Mouse (Mus musculus): ENCODE measurements around the gene Notch1. TPM values are rescaled to one million over a fixed set of nuclear protein-coding genes. Genes with fewer than 3 reads are reported as not detected.

The Notch1 gene
- polyA plus RNA-seq, 1 experiment from 2014 or later = 26.7 TPM

GRCm38 (mm10) chr2:26444368-26444767, 72.1 kb downstream of the Notch1 start:
- H3K27ac ChIP-seq = peak overlapping the region; percentile 87
- WGBS = 8% methylated on average over 15 of the region's 15 CpGs

DNA sequence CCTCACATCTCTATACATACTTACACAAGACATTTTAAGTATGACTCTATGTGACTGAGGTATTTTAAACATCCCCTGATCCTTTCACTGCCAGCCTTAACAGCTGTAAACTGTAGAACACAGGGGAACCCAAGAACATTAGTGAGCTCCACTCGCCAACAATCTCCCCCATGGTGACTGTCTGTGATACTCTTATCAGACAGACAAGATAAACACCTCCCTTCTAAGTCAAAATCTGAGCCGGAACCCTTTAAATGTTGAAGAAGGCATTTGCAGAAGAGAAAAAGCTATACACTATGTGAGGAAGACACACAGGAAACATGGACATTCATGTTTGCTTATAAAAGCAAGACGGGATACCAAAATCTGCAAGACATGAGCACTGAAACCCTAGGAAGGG, 72.6 kb downstream of the Notch1 start:
- Histone ChIP-seq H3K4me1 (peaks cover 38% of the 10 kb centered on the region), H3K27me3 (ENCODE audit: poor library complexity, severe bottlenecking) (no peaks in the 10 kb centered on the region), H3K27ac (no peak overlapping the region), H3K36me3 (replicated peaks) (peaks cover 31% of the 10 kb centered on the region), H3K4me3 (peak overlapping the region; percentile 75), H3K9me3 (no peaks in the 10 kb centered on the region)
- 67% methylated on average over 3 of the region's 3 CpGs for WGBS
- no peak for DNase-seq (ENCODE audit: extremely low spot score, low spot score)

More at GRCm38 (mm10) chr2:26444368-26444767, 72.1 kb downstream of the Notch1 start:
- Histone ChIP-seq H3K36me3 (replicated peaks) (peaks cover 26% of the 10 kb centered on the region), H3K27me3 (ENCODE audit: poor library complexity, severe bottlenecking) (no peaks in the 10 kb centered on the region), H3K4me3 (peak overlapping the region; percentile 75), H3K9me3 (no peaks in the 10 kb centered on the region), H3K4me1 (peaks cover 38% of the 10 kb centered on the region)
- DNase-seq (ENCODE audit: extremely low spot score, low spot score) = no peak

DNA sequence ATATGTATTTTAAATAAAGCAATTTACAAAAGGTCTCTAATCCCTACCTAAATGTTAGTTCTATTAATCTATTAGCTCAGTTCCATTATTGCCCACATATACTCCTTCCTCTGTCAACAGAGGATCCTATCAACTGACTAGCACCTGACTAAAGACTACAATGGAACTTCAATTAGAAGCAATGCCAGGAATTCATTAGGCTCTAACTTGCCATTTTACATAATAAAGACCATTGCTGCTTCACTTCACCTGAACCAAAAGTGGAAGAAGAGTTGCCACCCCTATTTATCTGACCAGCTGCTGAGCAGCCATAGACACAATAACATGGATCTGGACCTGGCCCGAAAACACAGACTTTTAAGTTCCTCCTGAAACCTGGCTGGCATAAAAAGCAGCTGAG, 73.6 kb downstream of the Notch1 start:
- Histone ChIP-seq H3K4me1 (peaks cover 42% of the 10 kb centered on the region), H3K27ac (no peak overlapping the region), H3K27me3 (ENCODE audit: poor library complexity, severe bottlenecking) (no peaks in the 10 kb centered on the region), H3K36me3 (replicated peaks) (peaks cover 41% of the 10 kb centered on the region), H3K4me3 (no peak overlapping the region), H3K9me3 (no peaks in the 10 kb centered on the region)
- DNase-seq (ENCODE audit: extremely low spot score, low spot score) = no peak
- 64% methylated on average over 1 of the region's 1 CpGs for WGBS

- Histone ChIP-seq H3K9me3 (no peaks in the 10 kb centered on the region), H3K4me1 (peaks cover 39% of the 10 kb centered on the region), H3K4me3 (no peak overlapping the region), H3K36me3 (replicated peaks) (peaks cover 49% of the 10 kb centered on the region), H3K27me3 (ENCODE audit: poor library complexity, severe bottlenecking) (no peaks in the 10 kb centered on the region), H3K27ac (no peak overlapping the region)
- WGBS = 84% methylated on average over 5 of the region's 5 CpGs
- no peak for DNase-seq (ENCODE audit: extremely low spot score, low spot score)
Measured at GRCm38 (mm10) chr2:26441688-26442087, 74.8 kb downstream of the Notch1 start.

DNA sequence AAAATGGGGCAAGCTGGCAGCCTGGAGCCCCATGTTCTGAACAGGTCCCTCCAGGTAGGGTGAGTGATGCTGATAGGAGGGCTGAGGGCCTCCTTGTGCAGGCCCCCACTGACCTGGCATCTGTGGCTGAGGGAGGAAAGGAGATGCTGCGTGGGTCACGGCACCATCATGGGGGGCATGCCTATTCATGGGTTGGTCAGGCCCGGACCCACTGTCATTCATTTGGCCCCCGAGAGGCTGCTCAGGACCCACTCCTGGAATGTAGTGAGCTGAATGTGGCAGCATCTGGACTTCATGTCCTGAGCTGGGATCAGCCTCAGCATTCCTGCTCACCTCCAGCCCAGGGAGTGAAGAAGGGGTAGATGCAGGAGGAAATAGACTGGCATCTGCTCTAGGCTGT, 75.2 kb downstream of the Notch1 start:
- peaks cover 50% of the 10 kb centered on the region for H3K36me3 ChIP-seq (replicated peaks)
- no peak overlapping the region for H3K4me3 ChIP-seq
- H3K9me3 ChIP-seq = no peaks in the 10 kb centered on the region
- DNase-seq (ENCODE audit: extremely low spot score, low spot score) = no peak
- 96% methylated on average over 4 of the region's 4 CpGs for WGBS
- H3K27ac ChIP-seq = no peak overlapping the region
- no peaks in the 10 kb centered on the region for H3K27me3 ChIP-seq (ENCODE audit: poor library complexity, severe bottlenecking)
- peaks cover 35% of the 10 kb centered on the region for H3K4me1 ChIP-seq

DNA sequence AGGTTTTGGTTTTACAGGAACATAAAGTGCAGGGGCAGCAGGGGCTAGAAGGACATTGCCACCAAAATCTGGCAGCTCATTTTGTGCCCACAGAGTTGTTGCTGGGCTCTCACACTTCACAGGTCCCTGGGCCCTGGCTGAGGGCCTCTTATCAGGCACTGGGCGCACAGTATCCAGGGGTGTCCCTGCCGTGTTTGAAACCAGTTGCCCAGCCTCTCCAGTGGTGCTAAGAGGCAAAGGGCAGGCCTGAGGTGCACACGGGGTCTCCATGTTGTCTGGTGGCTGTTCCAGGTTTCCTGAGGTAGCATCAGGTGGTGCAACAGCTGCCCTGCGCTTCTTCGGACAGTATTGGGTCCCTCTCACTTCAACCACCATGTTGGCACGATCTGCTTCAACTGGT, 76.8 kb downstream of the Notch1 start:
- 93% methylated on average over 6 of the region's 6 CpGs for WGBS
- Histone ChIP-seq H3K27me3 (ENCODE audit: poor library complexity, severe bottlenecking) (no peaks in the 10 kb centered on the region), H3K4me3 (no peak overlapping the region; the same call in 1 of the 2 replicates), H3K36me3 (replicated peaks) (peaks cover 66% of the 10 kb centered on the region), H3K9me3 (no peaks in the 10 kb centered on the region), H3K27ac (no peak overlapping the region), H3K4me1 (peaks cover 30% of the 10 kb centered on the region)
- no peak for DNase-seq (ENCODE audit: extremely low spot score, low spot score)

- peaks cover 17% of the 10 kb centered on the region for H3K4me1 ChIP-seq
- H3K36me3 ChIP-seq (replicated peaks) = peaks cover 79% of the 10 kb centered on the region
- no peak for DNase-seq (ENCODE audit: extremely low spot score, low spot score)
- no peaks in the 10 kb centered on the region for H3K9me3 ChIP-seq
- no peak overlapping the region for H3K27ac ChIP-seq
- H3K4me3 ChIP-seq = no peak overlapping the region
- WGBS = 90% methylated on average over 7 of the region's 7 CpGs
- H3K27me3 ChIP-seq (ENCODE audit: poor library complexity, severe bottlenecking) = no peaks in the 10 kb centered on the region
Measured at GRCm38 (mm10) chr2:26438373-26438772, 78.1 kb downstream of the Notch1 start.

GRCm38 (mm10) chr2:26437221-26437620, 79.2 kb downstream of the Notch1 start:
- Histone ChIP-seq H3K27me3 (ENCODE audit: poor library complexity, severe bottlenecking) (no peaks in the 10 kb centered on the region), H3K9me3 (no peaks in the 10 kb centered on the region), H3K4me1 (peaks cover 10% of the 10 kb centered on the region; the same call in 1 of the 2 replicates), H3K27ac (no peak overlapping the region), H3K36me3 (replicated peaks) (peaks cover 90% of the 10 kb centered on the region), H3K4me3 (no peak overlapping the region)
- 84% methylated on average over 4 of the region's 4 CpGs for WGBS
- no peak for DNase-seq (ENCODE audit: extremely low spot score, low spot score)

GRCm38 (mm10) chr2:26434791-26435572, 81.5 kb downstream of the Notch1 start:
- no peak overlapping the region for H3K27ac ChIP-seq
- peaks cover 93% of the 10 kb centered on the region for H3K36me3 ChIP-seq (replicated peaks)
- no peak for DNase-seq (ENCODE audit: extremely low spot score, low spot score)
- peaks cover 10% of the 10 kb centered on the region; the same call in 1 of the 2 replicates for H3K4me1 ChIP-seq
- no peak overlapping the region for H3K4me3 ChIP-seq
- WGBS = 91% methylated on average over 7 of the region's 7 CpGs
- no peaks in the 10 kb centered on the region for H3K9me3 ChIP-seq
- no peaks in the 10 kb centered on the region for H3K27me3 ChIP-seq (ENCODE audit: poor library complexity, severe bottlenecking)

DNA sequence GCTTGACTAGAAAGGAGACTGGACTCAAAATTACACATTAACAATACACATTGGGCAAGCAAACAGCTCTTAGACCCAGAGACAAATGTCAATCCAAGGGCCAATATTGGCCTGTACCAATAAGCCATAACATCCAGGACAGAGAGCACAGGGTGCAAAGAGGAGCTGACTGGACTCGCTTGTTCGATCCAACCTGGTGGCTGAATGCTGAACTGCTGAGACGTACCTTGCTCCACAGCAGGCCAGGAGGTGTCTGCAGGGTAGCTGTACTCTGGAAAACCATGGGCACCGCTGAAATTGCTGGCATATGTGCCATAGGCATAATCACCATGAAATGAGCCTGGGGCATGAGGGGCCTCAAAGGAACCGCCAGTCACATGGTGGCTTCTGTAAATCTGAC, 86.6 kb downstream of the Notch1 start:
- WGBS = 91% methylated on average over 5 of the region's 5 CpGs
- no peak for DNase-seq (ENCODE audit: extremely low spot score, low spot score)
- H3K9me3 ChIP-seq = no peaks in the 10 kb centered on the region
- no peaks in the 10 kb centered on the region for H3K27me3 ChIP-seq (ENCODE audit: poor library complexity, severe bottlenecking)
- H3K4me1 ChIP-seq = no peaks in the 10 kb centered on the region
- H3K36me3 ChIP-seq (replicated peaks) = peaks cover 100% of the 10 kb centered on the region
- no peak overlapping the region for H3K4me3 ChIP-seq
- no peak overlapping the region for H3K27ac ChIP-seq

DNA sequence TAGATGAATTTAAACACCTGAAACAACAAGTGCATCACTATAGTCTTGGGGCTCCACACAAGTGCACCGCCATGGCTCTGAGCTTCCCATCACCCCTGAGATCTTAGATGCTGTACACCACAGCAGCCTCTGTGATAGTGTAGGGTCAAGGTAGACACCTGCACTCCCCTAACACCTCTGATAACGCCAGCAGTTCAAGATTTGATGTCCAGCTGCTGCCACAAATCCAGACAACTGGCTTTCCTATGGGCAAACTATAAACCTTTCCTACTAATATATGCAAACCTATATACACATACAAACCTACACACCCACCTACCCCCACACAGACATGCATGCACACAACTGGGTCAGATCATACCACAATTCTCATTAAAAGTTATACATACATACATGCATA, 91.9 kb downstream of the Notch1 start:
- Histone ChIP-seq H3K4me1 (no peaks in the 10 kb centered on the region), H3K27me3 (ENCODE audit: poor library complexity, severe bottlenecking) (no peaks in the 10 kb centered on the region), H3K36me3 (replicated peaks) (peaks cover 100% of the 10 kb centered on the region), H3K27ac (no peak overlapping the region), H3K4me3 (no peak overlapping the region), H3K9me3 (no peaks in the 10 kb centered on the region)
- 93% methylated on average over 2 of the region's 2 CpGs for WGBS
- DNase-seq (ENCODE audit: extremely low spot score, low spot score) = no peak

DNA sequence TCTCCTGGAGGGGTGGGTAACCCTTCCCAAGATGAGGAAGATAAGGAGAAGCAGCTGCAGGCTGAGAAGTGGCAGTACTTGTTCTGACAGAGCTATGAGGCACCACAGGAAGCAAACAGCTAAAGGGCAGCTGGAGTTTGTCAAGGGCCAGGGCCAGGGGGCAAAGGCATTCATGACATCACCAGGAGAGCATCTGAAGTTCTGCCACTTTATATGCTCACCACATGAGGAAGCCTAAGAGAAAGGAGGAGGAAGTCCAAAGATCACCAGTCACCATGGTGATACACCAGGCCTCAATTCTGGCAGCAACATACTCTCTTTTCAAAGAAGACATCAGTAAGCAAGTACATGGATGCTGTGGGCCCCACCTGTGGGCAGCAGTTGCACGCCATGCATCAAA, 93.4 kb downstream of the Notch1 start:
- H3K27me3 ChIP-seq (ENCODE audit: poor library complexity, severe bottlenecking) = no peaks in the 10 kb centered on the region
- no peaks in the 10 kb centered on the region for H3K4me1 ChIP-seq
- no peaks in the 10 kb centered on the region for H3K9me3 ChIP-seq
- H3K27ac ChIP-seq = no peak overlapping the region
- no peak for DNase-seq (ENCODE audit: extremely low spot score, low spot score)
- peaks cover 98% of the 10 kb centered on the region for H3K36me3 ChIP-seq (replicated peaks)
- H3K4me3 ChIP-seq = no peak overlapping the region
- 89% methylated on average over 1 of the region's 1 CpGs for WGBS

GRCm38 (mm10) chr2:26421969-26422368, 94.5 kb downstream of the Notch1 start:
- 99% methylated on average over 2 of the region's 2 CpGs for WGBS
- Histone ChIP-seq H3K9me3 (no peaks in the 10 kb centered on the region), H3K36me3 (replicated peaks) (peaks cover 98% of the 10 kb centered on the region), H3K27me3 (ENCODE audit: poor library complexity, severe bottlenecking) (no peaks in the 10 kb centered on the region), H3K4me3 (no peak overlapping the region), H3K27ac (no peak overlapping the region), H3K4me1 (no peaks in the 10 kb centered on the region)
- no peak for DNase-seq (ENCODE audit: extremely low spot score, low spot score)

All from forebrain, embryonic 10.5 days (tissue).